Mouse (Mus musculus) kidney, embryonic 16.5 days (tissue): ENCODE measurements around the gene Tssc4. TPM values are rescaled to one million over a fixed set of nuclear protein-coding genes. Genes with fewer than 3 reads are reported as not detected.
A peak's percentile ranks its signal among the peaks of the same experiment; 100 is the strongest.

Experiments
- ATAC-seq: fragments of 200-750 bp; cut with Nextera tagmentation; 2 replicates; pipeline ENCODE4 v1.8.0; 2017; ENCODE audit warnings: moderate TSS enrichment; ENCODE audit not compliant: low FRiP score, low TSS enrichment
- H3K27ac ChIP-seq: fragments of 300-500 bp; sonication (generic); 2 replicates; pipeline ENCODE4 v1.5.1; 2014; ENCODE audit warnings: low read length
- H3K27me3 ChIP-seq: fragments of 300-500 bp; sonication (generic); 2 replicates; pipeline ENCODE4 v1.6.1; 2014; ENCODE audit warnings: low read length, control low read depth, mixed read lengths; ENCODE audit not compliant: insufficient read depth
- H3K36me3 ChIP-seq: fragments of 300-500 bp; sonication (generic); 2 replicates; pipeline ENCODE4 v1.6.1; 2014; ENCODE audit warnings: low read length, control low read depth, mixed read lengths; ENCODE audit not compliant: insufficient read depth
- H3K4me1 ChIP-seq: fragments of 300-500 bp; sonication (generic); 2 replicates; pipeline ENCODE4 v1.6.1; 2014; ENCODE audit warnings: low read length, control low read depth, mixed read lengths; ENCODE audit not compliant: insufficient read depth
- H3K4me2 ChIP-seq: fragments of 300-500 bp; sonication (generic); replicated peaks from 2 replicates; pipeline ENCODE4 v1.6.1; 2014; ENCODE audit warnings: low read depth, low read length
- H3K4me3 ChIP-seq: fragments of 300-500 bp; sonication (generic); 2 replicates; pipeline ENCODE4 v1.5.1; 2014; ENCODE audit warnings: mild to moderate bottlenecking, low read length
- H3K9ac ChIP-seq: fragments of 300-500 bp; sonication (generic); replicated peaks from 2 replicates; pipeline ENCODE4 v1.6.1; 2014; ENCODE audit warnings: low read length
- H3K9me3 ChIP-seq: fragments of 300-500 bp; sonication (generic); 2 replicates; pipeline ENCODE4 v1.6.1; 2016; ENCODE audit warnings: low read length, control low read depth
- WGBS: fragments of 180-500 bp; shearing (Covaris S2); extraction: QIAGEN DNeasy Blood & Tissue Kit; methylation state at CpG from one replicate; pipeline ENCODE4 v1.1.7; 2014; 5-methylcytosine and 5-hydroxymethylcytosine counted together
- polyA plus RNA-seq: library from polyadenylated mRNA; unstranded; fragments of >200 nt; fragmentation: Nextera tagmentation; extraction: Ambion mirVana; gene quantifications from 2 replicates; pipeline ENCODE4 v1.2.1, GENCODE M21; 2015

The Tssc4 gene
- polyA plus RNA-seq, 1 experiment from 2014 or later = 120 TPM

DNA sequence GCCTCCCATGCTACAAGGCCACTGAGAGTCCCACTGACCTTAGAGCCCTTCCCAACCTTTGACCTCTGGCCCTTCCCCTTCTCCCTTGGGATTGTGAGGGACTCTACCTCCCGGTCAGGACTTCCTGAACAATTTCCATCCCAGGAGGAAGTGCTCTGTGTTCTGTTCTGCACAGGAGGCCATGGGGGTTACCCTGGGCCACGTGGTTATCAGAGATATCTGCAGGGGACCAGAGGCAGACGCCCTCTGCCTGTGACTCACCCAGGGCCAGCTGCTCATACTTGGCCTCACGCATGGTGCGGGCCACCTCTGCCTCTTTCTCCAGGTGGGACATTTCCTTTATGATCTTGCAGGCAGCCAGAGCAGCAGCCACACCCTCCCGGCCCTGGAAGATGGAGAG lies 13.0 kb downstream of the Tssc4 start:
- H3K9ac ChIP-seq = no peak overlapping the region
- no peaks in the 10 kb centered on the region for H3K36me3 ChIP-seq
- 71% methylated on average over 6 of the region's 6 CpGs for WGBS
- no peaks in the 10 kb centered on the region for H3K9me3 ChIP-seq
- H3K4me2 ChIP-seq = no peak overlapping the region
- H3K4me3 ChIP-seq = no peak overlapping the region
- no peak for ATAC-seq
- H3K4me1 ChIP-seq = peaks cover 6% of the 10 kb centered on the region; the same call in 1 of the 2 replicates
- H3K27ac ChIP-seq = no peak overlapping the region
- no peaks in the 10 kb centered on the region for H3K27me3 ChIP-seq

DNA sequence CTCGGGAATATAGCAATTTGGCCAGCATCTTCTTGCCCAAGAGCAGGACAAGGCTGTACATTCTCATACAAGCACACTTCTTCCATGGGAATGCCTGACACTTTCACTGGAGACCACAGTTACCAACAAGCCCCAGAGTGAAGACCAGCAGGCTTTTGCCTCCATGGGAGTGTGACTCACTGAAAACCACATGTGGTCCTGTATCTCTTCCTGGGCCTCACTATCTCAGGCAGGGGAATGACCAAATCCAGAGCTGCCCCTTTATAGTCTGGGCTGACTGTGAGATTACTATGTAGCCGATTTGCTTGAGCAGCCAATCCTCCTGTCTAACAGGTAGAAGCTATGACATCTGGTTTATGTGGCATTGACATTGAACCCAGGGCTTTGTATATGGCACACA lies 14.7 kb downstream of the Tssc4 start:
- no peak for ATAC-seq
- Histone ChIP-seq H3K9me3 (no peaks in the 10 kb centered on the region), H3K4me1 (peaks cover 11% of the 10 kb centered on the region; the same call in 1 of the 2 replicates), H3K27ac (no peak overlapping the region), H3K27me3 (no peaks in the 10 kb centered on the region), H3K9ac (no peak overlapping the region), H3K36me3 (no peaks in the 10 kb centered on the region), H3K4me3 (no peak overlapping the region), H3K4me2 (no peak overlapping the region)
- WGBS = 80% methylated on average over 2 of the region's 2 CpGs

DNA sequence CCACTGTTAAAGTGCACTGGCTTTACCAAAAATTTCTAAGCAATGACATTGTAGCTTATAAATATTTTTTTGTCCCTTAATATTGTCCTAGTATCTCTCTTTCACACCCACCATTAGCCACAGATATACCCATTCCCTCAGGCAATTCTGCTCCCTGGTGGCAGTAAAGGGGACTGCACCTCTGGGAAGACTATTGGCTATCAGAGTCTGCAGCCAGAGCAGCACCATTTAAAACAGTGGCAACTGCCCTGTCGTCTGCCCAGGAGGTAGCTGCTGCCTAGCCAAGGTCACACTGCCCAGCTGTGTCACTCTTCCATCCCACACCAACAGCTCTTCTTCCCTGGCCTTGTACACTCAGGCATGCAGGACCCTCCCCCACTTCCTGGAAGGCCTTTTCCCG lies 17.3 kb downstream of the Tssc4 start:
- H3K9ac ChIP-seq = peak overlapping the region; percentile 56
- peak overlapping the region; percentile 74; the same call in 1 of the 2 replicates for H3K27ac ChIP-seq
- H3K27me3 ChIP-seq = no peaks in the 10 kb centered on the region
- no peaks in the 10 kb centered on the region for H3K9me3 ChIP-seq
- WGBS = 42% methylated on average over 2 of the region's 2 CpGs
- peaks cover 11% of the 10 kb centered on the region; the same call in 1 of the 2 replicates for H3K4me1 ChIP-seq
- H3K36me3 ChIP-seq = no peaks in the 10 kb centered on the region
- no peak overlapping the region for H3K4me3 ChIP-seq
- peak; percentile 28 for ATAC-seq
- H3K4me2 ChIP-seq = peak overlapping the region; percentile 21

DNA sequence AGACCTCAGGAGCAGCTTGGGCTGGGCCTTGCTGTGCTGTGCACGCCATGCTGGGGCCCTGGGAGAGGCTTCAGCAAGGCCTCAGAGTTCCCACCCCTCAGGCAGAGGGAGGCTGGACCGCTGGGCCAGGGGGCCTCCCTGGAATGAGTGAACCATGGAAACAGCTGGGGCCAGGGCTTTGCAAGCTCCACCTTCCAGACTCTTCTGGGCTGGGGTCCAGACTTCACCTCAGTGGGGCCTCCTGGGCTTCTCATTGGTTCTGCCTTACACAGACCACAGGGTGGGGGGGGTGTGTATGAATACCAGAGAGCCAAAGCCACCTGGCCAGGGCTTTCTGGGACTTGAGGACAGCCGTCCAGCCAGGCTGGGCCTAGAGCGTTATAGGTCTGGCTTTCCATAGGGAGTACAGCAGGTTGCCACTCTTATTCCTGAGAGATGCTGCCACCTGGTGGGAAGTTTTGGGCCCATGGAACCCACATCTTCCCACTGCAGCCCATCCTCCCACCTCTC lies 18.1 kb downstream of the Tssc4 start:
- H3K4me3 ChIP-seq = 0 out of 2 replicates have a peak overlapping the region, but pooled peaks have one; percentile 9
- peak overlapping the region; percentile 56 for H3K9ac ChIP-seq
- 36% methylated on average over 4 of the region's 4 CpGs for WGBS

DNA sequence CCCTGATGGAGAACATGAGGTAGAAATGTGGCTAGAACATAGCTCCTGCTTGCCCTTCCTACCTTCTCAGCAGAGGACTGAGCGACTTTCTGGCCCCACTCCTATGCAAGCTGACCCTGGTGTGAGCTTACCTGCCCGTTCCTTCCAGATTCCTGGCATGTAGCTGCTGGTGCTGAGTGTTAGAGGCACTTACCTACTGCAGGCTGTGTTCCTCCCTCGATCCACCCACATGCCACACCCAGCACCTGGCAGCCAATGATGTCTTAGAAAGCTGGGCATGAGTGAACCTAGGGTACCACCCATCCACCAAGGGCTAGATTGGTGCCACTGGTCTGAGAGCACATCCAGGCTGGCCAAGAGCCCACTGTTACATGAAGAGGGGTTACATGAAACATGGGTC lies 24.8 kb downstream of the Tssc4 start:
- Histone ChIP-seq H3K27ac (no peak overlapping the region), H3K4me2 (no peak overlapping the region), H3K9ac (no peak overlapping the region), H3K27me3 (no peaks in the 10 kb centered on the region), H3K4me3 (no peak overlapping the region), H3K9me3 (no peaks in the 10 kb centered on the region), H3K36me3 (no peaks in the 10 kb centered on the region), H3K4me1 (no peaks in the 10 kb centered on the region)
- no peak for ATAC-seq
- 68% methylated on average over 3 of the region's 3 CpGs for WGBS

More for the DNA sequence above, 18.1 kb downstream of the Tssc4 start:
- H3K4me2 ChIP-seq = peak overlapping the region; percentile 21
- H3K4me1 ChIP-seq = peaks cover 11% of the 10 kb centered on the region; the same call in 1 of the 2 replicates
- H3K27me3 ChIP-seq = no peaks in the 10 kb centered on the region
- H3K36me3 ChIP-seq = no peaks in the 10 kb centered on the region
- H3K9me3 ChIP-seq = no peaks in the 10 kb centered on the region
- ATAC-seq = peak; percentile 83
- H3K27ac ChIP-seq = peak overlapping the region; percentile 74

DNA sequence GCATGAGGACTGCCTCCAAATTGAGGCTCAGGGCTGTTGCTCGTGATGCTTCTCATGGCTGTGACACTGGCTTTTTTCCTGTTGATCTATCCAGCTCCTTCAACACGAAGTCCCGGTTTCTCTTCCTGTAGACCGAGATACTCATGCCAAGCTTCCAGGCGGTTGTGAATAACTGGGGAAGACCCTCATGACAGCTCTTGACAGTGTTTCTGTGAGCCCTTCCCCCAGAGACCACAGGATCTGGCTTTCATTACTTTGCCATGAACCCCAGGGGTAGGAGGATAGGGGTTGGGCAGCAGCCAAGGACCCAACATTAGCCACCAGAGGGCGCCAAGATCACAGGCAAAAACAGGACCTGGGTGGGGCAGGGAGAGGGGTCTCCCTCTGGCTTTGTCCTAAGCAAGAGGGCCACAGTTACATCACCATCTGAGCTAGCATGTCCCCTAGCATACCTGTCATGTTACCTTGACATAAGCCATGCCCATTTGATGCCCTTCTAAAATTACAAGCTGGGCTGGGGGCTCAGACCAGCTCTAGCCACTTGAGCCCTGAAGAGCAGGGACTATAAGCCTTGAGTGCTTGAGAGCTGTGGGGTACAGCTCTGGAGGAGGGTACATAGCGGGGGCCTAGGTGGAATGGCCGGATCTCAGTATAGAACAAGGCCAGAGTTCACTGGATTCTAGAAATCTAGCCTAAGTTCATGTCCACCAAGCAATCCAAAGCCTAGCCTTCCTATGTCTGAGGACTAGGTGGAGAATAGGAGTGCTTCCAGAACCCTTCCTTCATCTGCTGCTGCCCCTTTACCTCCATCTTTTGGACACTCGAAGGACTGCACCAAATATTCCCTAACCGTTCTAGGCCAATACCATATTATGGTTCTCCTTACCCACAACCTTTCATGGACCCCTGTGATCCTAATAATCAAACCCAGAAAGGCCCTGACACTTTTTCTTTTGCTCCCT lies 25.8 kb downstream of the Tssc4 start, which contains the start of gene Trpm5:
Trpm5 (minus strand) TSS at position 51 of the 962 bp plus-strand sequence.
- Histone ChIP-seq H3K4me3 (no peak within 1 kb of the TSS), H3K9ac (no peak within 1 kb of the TSS), H3K27ac (no peak within 1 kb of the TSS), H3K4me1 (no peaks in the 10 kb centered on the region), H3K9me3 (no peaks in the 10 kb centered on the region), H3K36me3 (no peaks in the 10 kb centered on the region), H3K27me3 (no peaks in the 10 kb centered on the region), H3K4me2 (no peak within 1 kb of the TSS)
- 45% methylated on average over 10 of the region's 10 CpGs for WGBS
- ATAC-seq = peak; percentile 52; the same call in 1 of the 2 replicates

DNA sequence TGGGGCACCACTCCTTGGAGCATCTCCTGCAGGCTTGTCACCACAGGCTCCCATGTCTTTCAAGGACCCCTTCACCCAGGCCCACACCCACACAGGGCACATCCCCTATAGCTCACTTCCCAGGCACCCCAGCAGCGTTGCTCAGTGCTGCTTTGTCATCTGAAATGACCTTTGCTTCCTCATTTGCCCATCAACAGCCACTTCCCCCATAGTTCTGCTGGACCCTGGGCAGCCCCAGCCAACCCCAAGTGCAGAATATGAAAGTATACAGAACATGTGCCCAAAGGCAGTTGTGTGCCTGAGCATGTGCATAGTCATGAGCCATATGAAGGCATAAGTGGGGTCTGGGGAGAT lies 26.5 kb downstream of the Tssc4 start:
- H3K4me1 ChIP-seq = no peaks in the 10 kb centered on the region
- ATAC-seq = no peak
- 68% methylated on average over 1 of the region's 1 CpGs for WGBS

DNA sequence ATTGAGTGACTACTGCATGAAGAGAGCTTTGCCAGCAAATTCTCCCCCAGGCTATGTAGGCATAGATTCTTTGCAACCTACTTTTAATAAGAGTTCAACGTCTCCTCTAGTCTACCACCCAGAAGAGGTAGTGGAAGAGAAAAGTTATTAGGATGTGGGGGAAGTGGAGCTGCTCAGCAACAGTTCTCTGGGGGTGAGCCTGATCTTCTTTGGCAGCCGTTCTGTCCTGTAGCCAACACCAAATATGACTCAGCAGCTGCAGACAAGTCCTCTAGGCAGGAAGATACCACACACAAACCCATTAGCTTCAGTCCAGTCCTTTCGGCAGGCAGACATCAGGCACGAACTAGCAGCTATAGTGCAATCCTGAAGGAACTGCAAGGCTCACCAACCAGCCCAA lies 31.7 kb downstream of the Tssc4 start:
- peaks cover 18% of the 10 kb centered on the region for H3K27me3 ChIP-seq
- no peak overlapping the region for H3K4me2 ChIP-seq
- H3K36me3 ChIP-seq = no peaks in the 10 kb centered on the region
- whole genome bisulfite sequencing = 63% methylated on average over 4 of the region's 4 CpGs
- H3K4me1 ChIP-seq = no peaks in the 10 kb centered on the region; the same call in 1 of the 2 replicates
- no peaks in the 10 kb centered on the region for H3K9me3 ChIP-seq
- H3K4me3 ChIP-seq = no peak overlapping the region
- no peak overlapping the region for H3K9ac ChIP-seq
- no peak overlapping the region for H3K27ac ChIP-seq
- ATAC-seq = no peak

More for the DNA sequence above, 26.5 kb downstream of the Tssc4 start:
- H3K9me3 ChIP-seq = no peaks in the 10 kb centered on the region
- no peaks in the 10 kb centered on the region for H3K27me3 ChIP-seq
- H3K27ac ChIP-seq = no peak overlapping the region
- no peak overlapping the region for H3K4me3 ChIP-seq
- H3K9ac ChIP-seq = no peak overlapping the region
- no peak overlapping the region for H3K4me2 ChIP-seq
- no peaks in the 10 kb centered on the region for H3K36me3 ChIP-seq

DNA sequence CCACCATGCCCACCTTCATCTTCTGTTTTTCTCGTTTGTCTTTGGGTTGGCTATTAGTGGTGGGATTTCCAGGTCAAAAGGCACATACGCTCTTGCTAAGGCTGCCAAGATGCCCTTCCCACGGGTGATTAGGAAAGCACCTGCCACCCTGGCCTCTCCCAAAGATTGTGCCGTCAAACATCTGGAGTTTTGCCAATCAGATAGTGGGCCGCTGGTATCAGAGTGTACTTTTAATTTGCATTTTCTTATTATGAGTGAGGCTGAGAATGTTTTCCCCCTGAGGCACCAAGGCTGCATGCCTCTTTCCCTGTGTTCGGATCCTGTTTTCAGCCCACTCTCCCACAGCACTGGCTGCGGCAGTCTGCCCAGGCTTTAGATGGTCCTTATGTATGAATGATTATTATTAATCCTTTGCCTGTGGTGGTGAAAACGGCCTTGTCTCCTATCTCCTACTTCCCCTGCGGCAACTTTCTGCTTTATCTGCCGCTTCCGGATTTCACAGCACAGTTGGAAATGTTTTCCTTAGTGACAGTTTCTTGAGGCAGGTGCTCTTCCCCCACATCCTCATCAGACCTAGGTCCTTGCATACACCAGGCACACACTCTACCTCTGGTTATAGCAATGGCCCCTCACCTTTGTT lies 36.3 kb downstream of the Tssc4 start:
- no peak overlapping the region for H3K27ac ChIP-seq

More for the DNA sequence above, 36.3 kb downstream of the Tssc4 start:
- no peak for ATAC-seq
- H3K9me3 ChIP-seq = no peaks in the 10 kb centered on the region
- no peak overlapping the region for H3K4me2 ChIP-seq
- peaks cover 54% of the 10 kb centered on the region for H3K27me3 ChIP-seq
- peaks cover 29% of the 10 kb centered on the region for H3K4me1 ChIP-seq
- no peak overlapping the region for H3K4me3 ChIP-seq
- WGBS = 60% methylated on average over 11 of the region's 11 CpGs
- no peaks in the 10 kb centered on the region for H3K36me3 ChIP-seq
- H3K9ac ChIP-seq = no peak overlapping the region
